Mouse (Mus musculus): ENCODE measurements around the gene Plekha6. TPM values are rescaled to one million over a fixed set of nuclear protein-coding genes. Genes with fewer than 3 reads are reported as not detected.

The Plekha6 gene
- total RNA-seq, 1 experiment, result 3.5 TPM

- TF ChIP-seq ZNF384 (IDR thresholded peaks at IDR 0.05; ENCODE audit: low read depth, low read length) (no peak), CHD2 (IDR thresholded peaks at IDR 0.05; ENCODE audit: low read depth, low read length) (no peak), ZC3H11A (IDR thresholded peaks at IDR 0.05; ENCODE audit: borderline replicate concordance, low read depth, low read length) (no peak), HCFC1 (IDR thresholded peaks at IDR 0.05; ENCODE audit: borderline replicate concordance, insufficient read depth, low read length) (no peak), MAFK (IDR thresholded peaks at IDR 0.05; ENCODE audit: insufficient read depth, low read depth, low read length) (no peak)
- Histone ChIP-seq H3K9ac (ENCODE audit: insufficient read depth, low read depth, low read length, poor library complexity, severe bottlenecking) (no peak overlapping the region), H3K4me3 (ENCODE audit: insufficient read depth in 1 of 2, low read depth in 1 of 2, low read length in 2 of 2, poor library complexity in 1 of 2, severe bottlenecking in 1 of 2) (no peak overlapping the region), H3K4me1 (ENCODE audit: control insufficient read depth in 2 of 2, insufficient read depth in 2 of 2, low read length in 2 of 2, poor library complexity in 1 of 2) (peaks cover 0 to 11% of the 10 kb centered on the region in 2 experiments; a peak in 2 of 4 replicates), H3K27ac (ENCODE audit: insufficient read depth, low read depth, low read length, poor library complexity, severe bottlenecking) (no peak overlapping the region), H3K9me3 (ENCODE audit: control insufficient read depth, insufficient read depth, low read depth, low read length) (no peaks in the 10 kb centered on the region), H3K36me3 (ENCODE audit: control insufficient read depth, insufficient read depth, low read length, poor library complexity, severe bottlenecking) (no peaks in the 10 kb centered on the region)
- in situ Hi-C loops (cut with MboI; ENCODE audit: low sequenced_read_pairs in 2 of 2, unreplicated experiment in 2 of 2), result no loop called here
- peak; percentile 73 for DNase-seq (ENCODE audit: low read depth, low spot score)
These were observed 142.8 kb downstream of the Plekha6 start for GRCm38 (mm10) chr1:133306842-133307241.

- Histone ChIP-seq H3K27ac (ENCODE audit: insufficient read depth, low read depth, low read length, poor library complexity, severe bottlenecking) (no peak overlapping the region), H3K9ac (ENCODE audit: insufficient read depth, low read depth, low read length, poor library complexity, severe bottlenecking) (no peak overlapping the region), H3K36me3 (ENCODE audit: control insufficient read depth, insufficient read depth, low read length, poor library complexity, severe bottlenecking) (no peaks in the 10 kb centered on the region), H3K4me3 (ENCODE audit: insufficient read depth in 1 of 2, low read depth in 1 of 2, low read length in 2 of 2, poor library complexity in 1 of 2, severe bottlenecking in 1 of 2) (no peak overlapping the region), H3K9me3 (ENCODE audit: control insufficient read depth, insufficient read depth, low read depth, low read length) (no peaks in the 10 kb centered on the region), H3K4me1 (ENCODE audit: control insufficient read depth in 2 of 2, insufficient read depth in 2 of 2, low read length in 2 of 2, poor library complexity in 1 of 2) (peaks cover 0 to 14% of the 10 kb centered on the region in 2 experiments; a peak in 2 of 4 replicates)
- in situ Hi-C loops (cut with MboI; ENCODE audit: low sequenced_read_pairs in 2 of 2, unreplicated experiment in 2 of 2), result no loop called here
- TF ChIP-seq CHD2 (IDR thresholded peaks at IDR 0.05; ENCODE audit: low read depth, low read length) (no peak), ZC3H11A (IDR thresholded peaks at IDR 0.05; ENCODE audit: borderline replicate concordance, low read depth, low read length) (peak; percentile 42; the same call in 1 of the 2 replicates)
- peak; percentile 65 for DNase-seq (ENCODE audit: low read depth, low spot score)
These were observed 143.3 kb downstream of the Plekha6 start for GRCm38 (mm10) chr1:133307318-133307717.

DNA sequence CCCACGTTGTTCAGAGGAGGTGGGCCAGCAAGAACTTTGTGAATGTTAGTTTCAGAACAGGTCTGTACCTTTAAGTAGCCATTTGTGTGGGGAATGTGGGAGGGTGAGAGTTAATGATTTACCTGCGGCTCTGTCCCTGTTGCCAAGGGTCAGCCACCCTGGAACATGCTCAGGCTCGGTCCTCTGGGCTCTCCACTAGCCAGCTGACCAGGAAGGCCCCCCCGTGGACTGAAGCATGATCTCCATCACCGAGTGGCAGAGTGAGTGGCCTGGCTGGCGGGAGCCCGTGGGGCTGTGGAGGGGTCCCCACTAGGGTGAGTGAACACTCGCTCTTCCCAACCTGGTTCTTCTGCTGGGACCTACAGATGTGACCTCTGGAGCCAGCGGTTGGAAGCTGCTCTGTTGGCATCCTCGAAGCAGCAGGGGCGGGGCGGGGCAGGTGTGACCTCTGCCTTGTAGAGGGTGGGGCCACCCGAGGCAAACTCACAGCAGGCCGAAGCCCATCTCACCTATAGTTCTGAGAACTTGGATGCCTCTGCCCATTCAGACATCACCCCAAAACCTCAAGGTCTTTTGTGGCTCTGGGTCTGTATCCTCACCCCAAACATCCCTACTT lies 145.8 kb downstream of the Plekha6 start, which contains the start of gene Golt1a:
TSS of gene Golt1a (plus strand) at position 149 of the 616 bp plus-strand sequence.
- Histone ChIP-seq H3K27ac (ENCODE audit: insufficient read depth, low read depth, low read length, poor library complexity, severe bottlenecking) (no peak within 1 kb of the TSS), H3K4me1 (ENCODE audit: control insufficient read depth in 2 of 2, insufficient read depth in 2 of 2, low read length in 2 of 2, poor library complexity in 1 of 2) (peaks cover 0 to 18% of the 10 kb centered on the region in 2 experiments; a peak in 2 of 4 replicates), H3K9me3 (ENCODE audit: control insufficient read depth, insufficient read depth, low read depth, low read length) (no peaks in the 10 kb centered on the region), H3K9ac (ENCODE audit: insufficient read depth, low read depth, low read length, poor library complexity, severe bottlenecking) (no peak within 1 kb of the TSS), H3K4me3 (ENCODE audit: insufficient read depth in 1 of 2, low read depth in 1 of 2, low read length in 2 of 2, poor library complexity in 1 of 2, severe bottlenecking in 1 of 2) (no peak within 1 kb of the TSS), H3K36me3 (ENCODE audit: control insufficient read depth, insufficient read depth, low read length, poor library complexity, severe bottlenecking) (no peaks in the 10 kb centered on the region)
- TF ChIP-seq ZNF384 (IDR thresholded peaks at IDR 0.05; ENCODE audit: low read depth, low read length) (no peak), HCFC1 (IDR thresholded peaks at IDR 0.05; ENCODE audit: borderline replicate concordance, insufficient read depth, low read length) (no peak), CHD2 (IDR thresholded peaks at IDR 0.05; ENCODE audit: low read depth, low read length) (no peak), MAFK (IDR thresholded peaks at IDR 0.05; ENCODE audit: insufficient read depth, low read depth, low read length) (no peak), ZC3H11A (IDR thresholded peaks at IDR 0.05; ENCODE audit: borderline replicate concordance, low read depth, low read length) (no peak)
- in situ Hi-C loops (cut with MboI; ENCODE audit: low sequenced_read_pairs in 2 of 2, unreplicated experiment in 2 of 2), result no loop called here
- no peak for DNase-seq (ENCODE audit: low read depth, low spot score)

DNA sequence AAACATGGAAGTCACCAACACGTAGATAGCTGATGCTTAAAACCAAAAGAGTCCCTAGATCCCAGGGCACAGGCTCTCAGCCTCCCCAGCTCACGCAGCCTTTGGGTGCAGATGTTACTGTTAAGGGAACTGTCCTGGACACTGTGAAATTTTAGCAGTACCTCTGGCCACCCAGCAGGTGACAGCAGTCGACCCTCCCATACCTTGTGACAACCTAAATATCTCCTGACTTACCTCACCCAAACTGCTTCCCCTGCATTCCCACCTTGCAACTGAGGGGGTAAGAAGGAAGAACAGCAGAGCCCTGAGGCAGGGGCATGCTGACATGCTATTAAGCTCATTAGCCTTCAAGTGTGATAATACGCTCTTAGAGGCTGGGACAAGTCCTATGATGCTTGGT lies 147.2 kb downstream of the Plekha6 start:
- in situ Hi-C loops (cut with MboI; ENCODE audit: low sequenced_read_pairs in 2 of 2, unreplicated experiment in 2 of 2), result no loop called here
- no peaks in the 10 kb centered on the region for H3K36me3 ChIP-seq (ENCODE audit: control insufficient read depth, insufficient read depth, low read length, poor library complexity, severe bottlenecking)
- no peak for DNase-seq (ENCODE audit: low read depth, low spot score)

More for the DNA sequence above, 147.2 kb downstream of the Plekha6 start:
- no peak for TF ChIP-seq CHD2 (IDR thresholded peaks at IDR 0.05; ENCODE audit: low read depth, low read length)
- TF ChIP-seq MAFK (IDR thresholded peaks at IDR 0.05; ENCODE audit: insufficient read depth, low read depth, low read length), result no peak
- TF ChIP-seq ZC3H11A (IDR thresholded peaks at IDR 0.05; ENCODE audit: borderline replicate concordance, low read depth, low read length), result no peak; the same call in 1 of the 2 replicates
- TF ChIP-seq HCFC1 (IDR thresholded peaks at IDR 0.05; ENCODE audit: borderline replicate concordance, insufficient read depth, low read length), result no peak
- TF ChIP-seq ZNF384 (IDR thresholded peaks at IDR 0.05; ENCODE audit: low read depth, low read length), result no peak
- Histone ChIP-seq H3K4me1 (ENCODE audit: control insufficient read depth in 2 of 2, insufficient read depth in 2 of 2, low read length in 2 of 2, poor library complexity in 1 of 2) (peaks cover 0 to 18% of the 10 kb centered on the region in 2 experiments; a peak in 2 of 4 replicates), H3K27ac (ENCODE audit: insufficient read depth, low read depth, low read length, poor library complexity, severe bottlenecking) (no peak overlapping the region), H3K9ac (ENCODE audit: insufficient read depth, low read depth, low read length, poor library complexity, severe bottlenecking) (no peak overlapping the region), H3K9me3 (ENCODE audit: control insufficient read depth, insufficient read depth, low read depth, low read length) (no peaks in the 10 kb centered on the region), H3K4me3 (ENCODE audit: insufficient read depth in 1 of 2, low read depth in 1 of 2, low read length in 2 of 2, poor library complexity in 1 of 2, severe bottlenecking in 1 of 2) (no peak overlapping the region)

Data from ES-E14 (cell line).